Mouse (Mus musculus): ENCODE data around the gene Tbc1d1. TPM values are rescaled to one million over a fixed set of nuclear protein-coding genes. Genes with fewer than 3 reads are reported as not detected.

Gene Tbc1d1
- polyA plus RNA-seq, 1 experiment from 2014 or later: 32.3 TPM

GRCm38 (mm10) chr5:64267279-64267678 lies 111.2 kb downstream of the Tbc1d1 start:
- H3K36me3 ChIP-seq (ENCODE audit: control insufficient read depth, insufficient read depth, low read length): 0 out of 2 replicates have a peak, but pooled peaks cover 7% of the 10 kb centered on the region
- H3K4me1 ChIP-seq (ENCODE audit: control insufficient read depth, insufficient read depth, low read length): peaks cover 13% of the 10 kb centered on the region; the same call in 1 of the 2 replicates
- no peak overlapping the region for H3K9ac ChIP-seq (ENCODE audit: low read depth, low read length)
- H3K27me3 ChIP-seq (replicated peaks; ENCODE audit: control insufficient read depth, insufficient read depth, low read length): no peaks in the 10 kb centered on the region
- H3K4me2 ChIP-seq (ENCODE audit: low read depth, low read length): no peak overlapping the region
- no peak overlapping the region for H3K4me3 ChIP-seq (ENCODE audit: low read length)
- no peaks in the 10 kb centered on the region for H3K9me3 ChIP-seq (ENCODE audit: control insufficient read depth, low read length)
- no peak overlapping the region for H3K27ac ChIP-seq (ENCODE audit: low read length)
- no peak for ATAC-seq
- 76% methylated on average over 9 of the region's 9 CpGs for WGBS

DNA sequence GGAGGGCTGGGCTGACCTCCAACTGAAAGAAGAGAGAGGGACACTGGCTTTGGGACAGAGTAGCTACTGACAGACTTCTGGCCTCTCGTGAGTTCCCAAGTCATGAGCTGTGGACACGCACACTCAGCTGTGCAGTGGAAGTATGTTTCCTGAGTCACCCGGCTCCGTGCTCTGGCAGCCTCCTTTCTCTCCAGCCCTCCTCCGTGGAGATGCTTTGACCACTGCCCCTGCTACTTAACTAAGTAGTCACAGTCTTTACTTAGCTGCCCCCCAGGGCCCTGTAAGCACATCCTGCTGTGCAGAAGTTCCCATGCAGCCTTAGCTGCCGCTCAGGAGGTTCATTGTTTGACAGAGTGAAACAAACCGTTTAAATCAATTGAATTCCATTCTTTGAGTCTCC lies 113.6 kb downstream of the Tbc1d1 start:
- H3K9me3 ChIP-seq (ENCODE audit: control insufficient read depth, low read length): no peaks in the 10 kb centered on the region
- 33% methylated on average over 7 of the region's 7 CpGs for WGBS
- H3K36me3 ChIP-seq (ENCODE audit: control insufficient read depth, insufficient read depth, low read length): 0 out of 2 replicates have a peak, but pooled peaks cover 7% of the 10 kb centered on the region
- H3K4me3 ChIP-seq (ENCODE audit: low read length): no peak overlapping the region
- no peak for ATAC-seq
- no peak overlapping the region for H3K9ac ChIP-seq (ENCODE audit: low read depth, low read length)
- H3K27ac ChIP-seq (ENCODE audit: low read length): 0 out of 2 replicates have a peak overlapping the region, but pooled peaks have one; percentile 17
- H3K27me3 ChIP-seq (replicated peaks; ENCODE audit: control insufficient read depth, insufficient read depth, low read length): no peaks in the 10 kb centered on the region
- H3K4me1 ChIP-seq (ENCODE audit: control insufficient read depth, insufficient read depth, low read length): peaks cover 7% of the 10 kb centered on the region; the same call in 1 of the 2 replicates
- no peak overlapping the region for H3K4me2 ChIP-seq (ENCODE audit: low read depth, low read length)

GRCm38 (mm10) chr5:64273517-64273916 lies 117.4 kb downstream of the Tbc1d1 start:
- Histone ChIP-seq H3K27ac (ENCODE audit: low read length) (no peak overlapping the region), H3K9me3 (ENCODE audit: control insufficient read depth, low read length) (no peaks in the 10 kb centered on the region), H3K4me2 (ENCODE audit: low read depth, low read length) (no peak overlapping the region), H3K36me3 (ENCODE audit: control insufficient read depth, insufficient read depth, low read length) (0 out of 2 replicates have a peak, but pooled peaks cover 7% of the 10 kb centered on the region), H3K27me3 (replicated peaks; ENCODE audit: control insufficient read depth, insufficient read depth, low read length) (no peaks in the 10 kb centered on the region), H3K4me1 (ENCODE audit: control insufficient read depth, insufficient read depth, low read length) (peaks cover 6% of the 10 kb centered on the region; the same call in 1 of the 2 replicates), H3K4me3 (ENCODE audit: low read length) (no peak overlapping the region), H3K9ac (ENCODE audit: low read depth, low read length) (no peak overlapping the region)
- no peak for ATAC-seq
- 81% methylated on average over 1 of the region's 1 CpGs for WGBS

GRCm38 (mm10) chr5:64274296-64274695 lies 118.2 kb downstream of the Tbc1d1 start:
- H3K4me2 ChIP-seq (ENCODE audit: low read depth, low read length): no peak overlapping the region
- no peak overlapping the region for H3K27ac ChIP-seq (ENCODE audit: low read length)
- WGBS: 81% methylated on average over 9 of the region's 9 CpGs

GRCm38 (mm10) chr5:64274738-64275451 lies 118.8 kb downstream of the Tbc1d1 start:
- Histone ChIP-seq H3K9ac (ENCODE audit: low read depth, low read length) (no peak overlapping the region), H3K27me3 (replicated peaks; ENCODE audit: control insufficient read depth, insufficient read depth, low read length) (no peaks in the 10 kb centered on the region), H3K4me3 (ENCODE audit: low read length) (no peak overlapping the region), H3K4me2 (ENCODE audit: low read depth, low read length) (no peak overlapping the region), H3K9me3 (ENCODE audit: control insufficient read depth, low read length) (no peaks in the 10 kb centered on the region), H3K36me3 (ENCODE audit: control insufficient read depth, insufficient read depth, low read length) (0 out of 2 replicates have a peak, but pooled peaks cover 7% of the 10 kb centered on the region), H3K4me1 (ENCODE audit: control insufficient read depth, insufficient read depth, low read length) (peaks cover 3% of the 10 kb centered on the region; the same call in 1 of the 2 replicates), H3K27ac (ENCODE audit: low read length) (no peak overlapping the region)
- 30% methylated on average over 17 of the region's 17 CpGs for WGBS
- ATAC-seq: peak; percentile 65; the same call in 1 of the 2 replicates

More at GRCm38 (mm10) chr5:64274296-64274695, 118.2 kb downstream of the Tbc1d1 start:
- no peak for ATAC-seq
- H3K36me3 ChIP-seq (ENCODE audit: control insufficient read depth, insufficient read depth, low read length): 0 out of 2 replicates have a peak, but pooled peaks cover 7% of the 10 kb centered on the region
- no peak overlapping the region for H3K4me3 ChIP-seq (ENCODE audit: low read length)
- no peak overlapping the region for H3K9ac ChIP-seq (ENCODE audit: low read depth, low read length)
- H3K4me1 ChIP-seq (ENCODE audit: control insufficient read depth, insufficient read depth, low read length): peaks cover 6% of the 10 kb centered on the region; the same call in 1 of the 2 replicates
- H3K9me3 ChIP-seq (ENCODE audit: control insufficient read depth, low read length): no peaks in the 10 kb centered on the region
- no peaks in the 10 kb centered on the region for H3K27me3 ChIP-seq (replicated peaks; ENCODE audit: control insufficient read depth, insufficient read depth, low read length)

DNA sequence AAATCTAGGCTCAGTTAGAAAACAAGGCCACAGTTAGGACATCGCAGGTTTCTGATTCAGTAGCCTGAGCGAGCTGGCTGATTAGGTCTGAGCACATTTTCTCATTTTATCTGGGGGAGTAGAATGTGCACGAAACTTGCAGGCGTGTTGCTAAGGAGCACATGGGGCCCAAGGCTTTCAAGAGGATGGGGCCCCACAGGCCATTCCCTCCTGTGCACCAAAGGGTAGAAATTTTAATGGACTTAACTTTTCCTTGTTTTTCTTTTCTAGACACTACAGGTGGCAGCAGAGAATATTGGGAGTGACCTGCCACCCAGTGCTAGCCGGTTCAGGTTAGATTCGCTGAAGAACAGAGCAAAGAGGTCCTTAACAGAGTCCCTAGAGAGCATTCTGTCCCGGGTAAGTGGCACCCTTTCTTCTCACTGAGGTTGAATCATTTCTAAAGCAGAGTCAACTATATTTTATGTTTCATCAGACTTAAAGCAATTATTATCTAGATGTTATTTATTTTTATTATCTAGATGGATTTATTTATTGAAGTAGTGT lies 121.6 kb downstream of the Tbc1d1 start:
- H3K27me3 ChIP-seq (replicated peaks; ENCODE audit: control insufficient read depth, insufficient read depth, low read length): no peaks in the 10 kb centered on the region
- peak; percentile 59 for ATAC-seq
- WGBS: 71% methylated on average over 7 of the region's 7 CpGs
- no peaks in the 10 kb centered on the region for H3K9me3 ChIP-seq (ENCODE audit: control insufficient read depth, low read length)
- H3K4me2 ChIP-seq (ENCODE audit: low read depth, low read length): no peak overlapping the region
- H3K27ac ChIP-seq (ENCODE audit: low read length): peak overlapping the region; percentile 47; the same call in 1 of the 2 replicates
- H3K9ac ChIP-seq (ENCODE audit: low read depth, low read length): no peak overlapping the region
- H3K36me3 ChIP-seq (ENCODE audit: control insufficient read depth, insufficient read depth, low read length): peaks cover 7% of the 10 kb centered on the region
- no peak overlapping the region for H3K4me3 ChIP-seq (ENCODE audit: low read length)
- peaks cover 9% of the 10 kb centered on the region; the same call in 1 of the 2 replicates for H3K4me1 ChIP-seq (ENCODE audit: control insufficient read depth, insufficient read depth, low read length)

DNA sequence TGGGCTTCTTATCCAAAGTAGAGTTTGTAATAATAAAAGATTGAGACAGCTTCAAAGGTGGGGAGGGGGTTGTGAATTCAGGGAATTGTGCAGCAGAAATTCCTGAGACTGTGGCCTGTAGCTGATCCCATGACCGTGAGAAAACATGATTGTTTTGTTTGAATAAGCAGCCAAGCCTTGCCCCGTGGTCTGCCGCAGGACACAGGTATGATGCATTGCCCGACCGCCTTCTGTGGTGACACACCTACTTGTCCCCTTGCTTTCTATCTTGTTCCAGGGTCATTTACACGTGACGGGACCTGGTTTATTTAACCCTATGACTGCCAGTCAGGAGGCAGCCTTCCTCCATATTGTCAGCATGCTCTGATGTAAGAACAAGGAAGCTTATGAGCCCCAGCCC lies 123.6 kb downstream of the Tbc1d1 start:
- peaks cover 9% of the 10 kb centered on the region; the same call in 1 of the 2 replicates for H3K4me1 ChIP-seq (ENCODE audit: control insufficient read depth, insufficient read depth, low read length)
- H3K4me3 ChIP-seq (ENCODE audit: low read length): no peak overlapping the region
- no peaks in the 10 kb centered on the region for H3K9me3 ChIP-seq (ENCODE audit: control insufficient read depth, low read length)
- peak; percentile 14; the same call in 1 of the 2 replicates for ATAC-seq
- no peak overlapping the region for H3K9ac ChIP-seq (ENCODE audit: low read depth, low read length)
- H3K36me3 ChIP-seq (ENCODE audit: control insufficient read depth, insufficient read depth, low read length): peaks cover 8% of the 10 kb centered on the region
- H3K4me2 ChIP-seq (ENCODE audit: low read depth, low read length): no peak overlapping the region
- no peak overlapping the region for H3K27ac ChIP-seq (ENCODE audit: low read length)
- no peaks in the 10 kb centered on the region for H3K27me3 ChIP-seq (replicated peaks; ENCODE audit: control insufficient read depth, insufficient read depth, low read length)
- 55% methylated on average over 7 of the region's 7 CpGs for WGBS

DNA sequence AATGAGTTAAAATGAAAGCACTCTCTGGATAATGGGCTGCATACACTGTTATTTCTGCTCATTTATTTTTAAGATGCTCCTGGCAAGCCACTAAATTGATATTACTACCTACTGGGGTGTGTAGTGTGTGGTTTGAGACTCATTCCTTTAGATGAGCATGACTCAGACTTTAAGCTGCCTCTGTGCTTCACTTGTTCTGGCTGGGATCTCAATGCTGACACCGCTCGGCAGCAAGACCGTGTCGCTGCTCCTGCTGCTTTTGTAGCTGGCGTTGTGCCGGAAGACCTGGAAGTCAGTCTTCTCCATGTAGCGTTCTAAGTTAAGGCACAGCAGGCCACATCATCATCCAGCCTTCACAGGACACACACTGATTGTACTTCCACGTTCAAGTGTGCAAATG lies 124.1 kb downstream of the Tbc1d1 start:
- Histone ChIP-seq H3K4me3 (ENCODE audit: low read length) (no peak overlapping the region), H3K36me3 (ENCODE audit: control insufficient read depth, insufficient read depth, low read length) (peaks cover 8% of the 10 kb centered on the region), H3K27me3 (replicated peaks; ENCODE audit: control insufficient read depth, insufficient read depth, low read length) (no peaks in the 10 kb centered on the region), H3K27ac (ENCODE audit: low read length) (no peak overlapping the region), H3K9ac (ENCODE audit: low read depth, low read length) (no peak overlapping the region), H3K4me1 (ENCODE audit: control insufficient read depth, insufficient read depth, low read length) (peaks cover 9% of the 10 kb centered on the region; the same call in 1 of the 2 replicates), H3K4me2 (ENCODE audit: low read depth, low read length) (no peak overlapping the region), H3K9me3 (ENCODE audit: control insufficient read depth, low read length) (no peaks in the 10 kb centered on the region)
- ATAC-seq: no peak
- 80% methylated on average over 8 of the region's 8 CpGs for WGBS

- WGBS: 58% methylated on average over 4 of the region's 4 CpGs
- H3K9ac ChIP-seq (ENCODE audit: low read depth, low read length): no peak overlapping the region
- H3K27ac ChIP-seq (ENCODE audit: low read length): no peak overlapping the region
- H3K4me1 ChIP-seq (ENCODE audit: control insufficient read depth, insufficient read depth, low read length): peaks cover 9% of the 10 kb centered on the region; the same call in 1 of the 2 replicates
- H3K4me2 ChIP-seq (ENCODE audit: low read depth, low read length): no peak overlapping the region
- ATAC-seq: no peak
- H3K36me3 ChIP-seq (ENCODE audit: control insufficient read depth, insufficient read depth, low read length): peaks cover 8% of the 10 kb centered on the region
- no peaks in the 10 kb centered on the region for H3K27me3 ChIP-seq (replicated peaks; ENCODE audit: control insufficient read depth, insufficient read depth, low read length)
- no peak overlapping the region for H3K4me3 ChIP-seq (ENCODE audit: low read length)
- H3K9me3 ChIP-seq (ENCODE audit: control insufficient read depth, low read length): no peaks in the 10 kb centered on the region
Observed at GRCm38 (mm10) chr5:64280613-64281012, 124.5 kb downstream of the Tbc1d1 start.

Data from intestine, embryonic 16.5 days (tissue).